Mouse (Mus musculus) embryonic fibroblast, embryonic 13.5 days (primary cell): ENCODE measurements at regions not wholly inside any gene's neighbourhood (a gene's known extent, or its start where the extent isn't known, plus 50 kb on each side); places are given as distances from the start of the nearest gene placed in this dataset.

Experiments used
- CTCF ChIP-seq: IDR thresholded peaks from 2 replicates; pipeline ENCODE4 v1.5.1; 2011; ENCODE audit warnings: mild to moderate bottlenecking, control low read depth, low read length, moderate library complexity, borderline replicate concordance; ENCODE audit not compliant: insufficient read depth
- POLR2A ChIP-seq: IDR thresholded peaks from 2 replicates; pipeline ENCODE4 v1.6.1; 2011; ENCODE audit warnings: low read depth, mild to moderate bottlenecking, control low read depth, low read length, moderate library complexity

GRCm38 (mm10) chr3:34266462-34266861, 185.3 kb upstream of the Dnajc19 start:
- TF ChIP-seq CTCF (no peak), POLR2A (no peak)
